Mouse (Mus musculus): ENCODE results near the gene Ncs1.

- TF ChIP-seq CTCF (IDR thresholded peaks at IDR 0.05; ENCODE audit: control insufficient read depth, insufficient read depth, insufficient replicate concordance, low read depth, low read length) (no peak), POLR2A (IDR thresholded peaks at IDR 0.05; ENCODE audit: control insufficient read depth, low read depth, low read length) (no peak)
Observed at GRCm38 (mm10) chr2:31245051-31245450, 572 bp upstream of the Ncs1 start.

All from testis, adult 2 months (tissue).